Mouse (Mus musculus) spleen, adult 2 months (tissue): ENCODE data around the gene Tgfbrap1. TPM values are rescaled to one million over a fixed set of nuclear protein-coding genes. Genes with fewer than 3 reads are reported as not detected.

Experiments
- DNase-seq, 2 experiments: peaks; one replicate each; pipeline versions ENCODE4 v3.0.0 to v3.0.0-alpha.2; 2012 to 2021; ENCODE audit warnings: low spot score in 2 of 2, low read depth in 1 of 2
- H3K27ac ChIP-seq: fragments of 200-500 bp; 2 replicates; pipeline ENCODE4 v1.5.1; 2012; ENCODE audit warnings: low read length, inconsistent platforms; ENCODE audit not compliant: insufficient read depth
- H3K27me3 ChIP-seq: fragments of 200-500 bp; 2 replicates; pipeline ENCODE4 v1.6.1; 2012; ENCODE audit warnings: mild to moderate bottlenecking, moderate library complexity, low read length, inconsistent platforms; ENCODE audit not compliant: control insufficient read depth, insufficient read depth
- H3K36me3 ChIP-seq: fragments of 200-500 bp; 2 replicates; pipeline ENCODE4 v1.6.1; 2012; ENCODE audit warnings: mild to moderate bottlenecking, low read length, inconsistent platforms; ENCODE audit not compliant: control insufficient read depth, insufficient read depth
- H3K4me1 ChIP-seq: fragments of 200-500 bp; 2 replicates; pipeline ENCODE4 v1.6.1; 2011; ENCODE audit warnings: inconsistent platforms; ENCODE audit not compliant: control insufficient read depth, insufficient read depth, insufficient read length
- H3K4me3 ChIP-seq: fragments of 200-500 bp; 2 replicates; pipeline ENCODE4 v1.5.1; 2011; ENCODE audit warnings: mild to moderate bottlenecking, inconsistent platforms; ENCODE audit not compliant: insufficient read depth, insufficient read length; ENCODE audit errors: extremely low read depth
- CTCF ChIP-seq: fragments of 200-500 bp; IDR thresholded peaks from 2 replicates; pipeline ENCODE4 v1.5.1; 2011; ENCODE audit warnings: mild to moderate bottlenecking, inconsistent platforms; ENCODE audit not compliant: insufficient read depth, insufficient read length, insufficient replicate concordance; ENCODE audit errors: extremely low read depth
- POLR2A ChIP-seq: fragments of 200-500 bp; IDR thresholded peaks from 2 replicates; pipeline ENCODE4 v1.6.1; 2011; ENCODE audit warnings: low read depth, low read length, inconsistent platforms
- WGBS: fragments of 180-500 bp; shearing (Covaris S2); methylation state at CpG from one replicate; pipeline ENCODE4 v1.1.7; 2018; 5-methylcytosine and 5-hydroxymethylcytosine counted together
- polyA plus RNA-seq: library from polyadenylated mRNA; depleted of rRNA; stranded (reverse); fragments of >200 nt; gene quantifications from 2 replicates; pipeline ENCODE4 v1.2.3, GENCODE M21; 2012

Tgfbrap1 gene
- polyA plus RNA-seq, 1 experiment = 13.4 TPM

DNA sequence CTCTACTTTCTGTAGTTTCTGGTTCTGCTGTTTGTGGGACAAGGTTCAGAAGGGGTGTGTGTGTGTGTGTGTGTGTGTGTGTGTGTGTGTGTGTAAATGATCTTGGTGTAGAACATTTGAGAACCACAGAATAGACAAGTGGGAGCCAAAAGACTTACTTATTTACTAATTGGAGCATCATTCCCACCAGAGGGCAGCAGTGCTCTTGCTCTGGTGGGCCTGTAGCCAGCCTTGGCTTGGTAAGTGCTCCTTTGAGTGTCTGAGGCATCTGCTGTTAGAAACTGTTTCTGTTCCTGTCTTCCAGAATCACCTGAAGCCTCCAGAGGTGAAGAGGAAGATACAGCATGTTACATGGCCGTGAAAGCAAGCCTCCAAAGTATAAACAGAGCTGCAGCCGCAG is 14.4 kb upstream of the Tgfbrap1 start:
- no peaks in the 10 kb centered on the region for H3K27me3 ChIP-seq
- H3K36me3 ChIP-seq = peaks cover 22% of the 10 kb centered on the region
- no peak overlapping the region for H3K4me3 ChIP-seq
- TF ChIP-seq POLR2A (no peak), CTCF (peak; percentile 35; the same call in 1 of the 2 replicates)
- no peaks in the 10 kb centered on the region for H3K4me1 ChIP-seq
- DNase-seq = peak in 1 of 2 experiments; percentile 25
- 93% methylated on average over 2 of the region's 2 CpGs for WGBS
- no peak overlapping the region for H3K27ac ChIP-seq

DNA sequence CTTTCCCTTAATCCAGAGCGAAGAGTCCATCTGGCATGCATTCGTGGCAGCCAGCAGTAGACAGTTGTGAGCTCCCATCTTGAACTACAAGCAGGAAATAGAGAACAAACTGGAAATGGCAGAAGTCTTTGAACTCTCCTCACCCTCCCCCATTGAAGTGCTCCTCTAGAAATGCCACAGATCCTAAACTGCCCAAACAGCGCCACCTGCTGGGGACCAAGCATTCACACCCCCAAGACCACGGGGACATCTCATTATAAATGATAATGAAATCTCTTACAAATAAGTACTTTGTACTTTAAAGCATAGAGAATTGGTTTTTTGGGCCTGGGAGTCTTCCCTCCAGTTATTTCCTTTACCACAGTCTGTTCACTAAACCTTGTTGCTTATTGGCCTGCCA is 12.1 kb upstream of the Tgfbrap1 start:
- 52% methylated on average over 4 of the region's 4 CpGs for WGBS
- no peaks in the 10 kb centered on the region for H3K4me1 ChIP-seq
- no peak overlapping the region for H3K4me3 ChIP-seq
- peak; percentile 79; the same call in 1 of the 2 replicates for TF ChIP-seq CTCF
- no peak for TF ChIP-seq POLR2A
- peaks cover 19% of the 10 kb centered on the region for H3K36me3 ChIP-seq
- no peak overlapping the region for H3K27ac ChIP-seq
- DNase-seq = peak; percentile 42 to 60
- H3K27me3 ChIP-seq = no peaks in the 10 kb centered on the region

DNA sequence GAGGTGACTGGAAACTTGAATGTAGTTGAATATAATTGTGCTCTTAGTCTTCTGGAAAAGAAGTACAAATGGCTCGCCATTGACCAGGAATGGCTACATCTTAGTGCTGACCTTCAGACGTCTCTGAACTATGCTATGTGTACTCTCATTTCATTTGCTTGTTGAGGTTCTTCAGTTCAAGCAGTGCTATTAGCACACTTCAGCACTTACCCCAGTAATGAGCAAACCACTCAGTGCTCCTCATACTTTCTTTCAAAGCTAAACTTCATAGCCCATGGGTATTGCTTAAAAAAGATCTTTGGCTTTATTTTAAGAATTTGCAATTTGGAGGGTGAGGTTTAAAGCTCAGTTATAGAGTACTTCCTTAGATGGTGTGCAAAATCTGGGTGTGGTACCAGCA is 10.3 kb upstream of the Tgfbrap1 start:
- WGBS = 85% methylated on average over 2 of the region's 2 CpGs
- H3K36me3 ChIP-seq = peaks cover 14% of the 10 kb centered on the region
- TF ChIP-seq CTCF = no peak

GRCm38 (mm10) chr1:43094206-43094605 is 4.2 kb downstream of the Tgfbrap1 start:
- TF ChIP-seq CTCF (no peak), POLR2A (no peak)
- Histone ChIP-seq H3K36me3 (no peaks in the 10 kb centered on the region), H3K27me3 (no peaks in the 10 kb centered on the region), H3K4me3 (no peak overlapping the region), H3K27ac (no peak overlapping the region), H3K4me1 (peaks cover 2% of the 10 kb centered on the region; the same call in 1 of the 2 replicates)
- WGBS = 94% methylated on average over 2 of the region's 2 CpGs
- no peak for DNase-seq

More for the DNA sequence above, 10.3 kb upstream of the Tgfbrap1 start:
- Histone ChIP-seq H3K27me3 (no peaks in the 10 kb centered on the region), H3K4me1 (no peaks in the 10 kb centered on the region), H3K4me3 (no peak overlapping the region), H3K27ac (no peak overlapping the region)
- no peak for DNase-seq

- TF ChIP-seq CTCF (no peak; the same call in 1 of the 2 replicates), POLR2A (no peak)
- H3K27me3 ChIP-seq = no peaks in the 10 kb centered on the region
- no peaks in the 10 kb centered on the region for H3K36me3 ChIP-seq
- DNase-seq = peak in 1 of 2 experiments; percentile 64
- peak overlapping the region; percentile 97 for H3K4me3 ChIP-seq
- 2% methylated on average over 102 of the region's 102 CpGs for WGBS
- peaks cover 2% of the 10 kb centered on the region; the same call in 1 of the 2 replicates for H3K4me1 ChIP-seq
- peak overlapping the region; percentile 76 for H3K27ac ChIP-seq
Observed at GRCm38 (mm10) chr1:43092056-43093015, 6.1 kb downstream of the Tgfbrap1 start.

DNA sequence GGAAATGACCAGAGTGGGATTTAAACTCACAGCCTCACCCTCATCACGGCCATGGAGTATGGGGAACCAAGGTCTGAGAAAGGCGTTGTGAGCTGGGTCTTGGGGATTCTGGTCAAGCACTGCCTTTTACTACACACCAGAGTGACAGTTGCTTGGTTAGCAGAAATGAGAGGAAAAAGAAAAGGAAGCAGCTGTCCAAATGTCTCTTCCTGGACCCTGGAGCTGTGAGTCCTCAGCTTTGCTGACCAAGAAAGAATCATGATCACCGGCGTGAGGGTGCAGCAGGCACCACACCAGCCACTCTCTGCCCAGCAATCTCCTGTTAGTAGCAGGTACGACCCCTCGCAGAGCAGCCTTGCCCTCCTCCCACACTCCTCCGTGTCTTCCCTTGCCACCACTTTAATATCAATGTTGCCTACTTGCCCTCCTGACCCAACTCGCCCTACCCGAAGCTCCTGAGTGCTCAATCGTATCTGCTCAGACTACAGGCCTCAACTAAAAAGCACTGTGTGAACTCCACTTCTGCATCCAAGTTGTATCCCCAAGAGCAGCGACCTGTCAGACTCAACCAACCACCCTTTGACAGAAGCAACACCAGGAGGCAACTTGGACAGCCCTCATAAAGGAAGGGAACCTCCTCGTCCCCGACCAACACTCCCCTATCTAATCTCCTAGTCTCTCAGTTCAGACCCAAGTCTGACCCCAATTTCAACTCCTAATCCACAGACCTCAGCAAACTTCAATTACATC is 7.0 kb downstream of the Tgfbrap1 start:
- H3K36me3 ChIP-seq = no peaks in the 10 kb centered on the region
- H3K27me3 ChIP-seq = no peaks in the 10 kb centered on the region
- peak overlapping the region; percentile 44; the same call in 1 of the 2 replicates for H3K27ac ChIP-seq
- DNase-seq = no peak
- peak overlapping the region; percentile 88 for H3K4me3 ChIP-seq
- TF ChIP-seq POLR2A = no peak
- TF ChIP-seq CTCF = no peak
- 29% methylated on average over 13 of the region's 13 CpGs for WGBS
- peaks cover 2% of the 10 kb centered on the region; the same call in 1 of the 2 replicates for H3K4me1 ChIP-seq
